Mouse (Mus musculus) heart, postnatal 0 days (tissue): ENCODE measurements around the gene Dram1. TPM values are rescaled to one million over a fixed set of nuclear protein-coding genes. Genes with fewer than 3 reads are reported as not detected.
A peak's percentile ranks its signal among the peaks of the same experiment; 100 is the strongest.

Source experiments
- ATAC-seq: fragments of 200-750 bp; cut with Nextera tagmentation; 2 replicates; pipeline ENCODE4 v1.8.0; 2017; ENCODE audit warnings: low read depth, moderate number of reproducible peaks, moderate library complexity; ENCODE audit not compliant: insufficient read depth
- DNase-seq: peaks from one replicate; pipeline ENCODE4 v3.0.0-alpha.2; 2016; ENCODE audit warnings: low spot score
- H3K27ac ChIP-seq: fragments of 300-500 bp; sonication (generic); 2 replicates; pipeline ENCODE4 v1.5.1; 2014; ENCODE audit warnings: low read depth, mild to moderate bottlenecking
- H3K27me3 ChIP-seq: fragments of 300-500 bp; sonication (generic); 2 replicates; pipeline ENCODE4 v1.6.1; 2014; ENCODE audit warnings: low read length, mixed read lengths; ENCODE audit not compliant: control insufficient read depth, insufficient read depth
- H3K36me3 ChIP-seq: fragments of 300-500 bp; sonication (generic); replicated peaks from 2 replicates; pipeline ENCODE4 v1.6.1; 2014; ENCODE audit warnings: low read length, mixed read lengths; ENCODE audit not compliant: control insufficient read depth, insufficient read depth
- H3K4me1 ChIP-seq: fragments of 300-500 bp; sonication (generic); 2 replicates; pipeline ENCODE4 v1.6.1; 2014; ENCODE audit warnings: antibody characterized with exemption; ENCODE audit not compliant: control insufficient read depth, insufficient read depth
- H3K4me2 ChIP-seq: fragments of 300-500 bp; sonication (generic); 2 replicates; pipeline ENCODE4 v1.6.1; 2014; ENCODE audit warnings: low read depth, mild to moderate bottlenecking, low read length, moderate library complexity
- H3K4me3 ChIP-seq: fragments of 300-500 bp; sonication (generic); 2 replicates; pipeline ENCODE4 v1.5.1; 2014; ENCODE audit warnings: low read depth, low read length
- H3K9ac ChIP-seq: fragments of 300-500 bp; sonication (generic); replicated peaks from 2 replicates; pipeline ENCODE4 v1.6.1; 2014; ENCODE audit warnings: low read depth, low read length, mixed read lengths
- H3K9me3 ChIP-seq: fragments of 300-500 bp; sonication (generic); replicated peaks from 2 replicates; pipeline ENCODE4 v1.6.1; 2016; ENCODE audit warnings: low read length; ENCODE audit not compliant: control insufficient read depth
- CTCF ChIP-seq: IDR thresholded peaks from 2 replicates; pipeline ENCODE4 v1.5.1; 2016; ENCODE audit warnings: antibody characterized with exemption, control low read depth, low read depth
- EP300 ChIP-seq: IDR thresholded peaks from 2 replicates; pipeline ENCODE4 v1.6.1; 2016; ENCODE audit warnings: antibody characterized with exemption, low read depth
- WGBS: fragments of 180-500 bp; shearing (Covaris S2); extraction: QIAGEN DNeasy Blood & Tissue Kit; methylation state at CpG from one replicate; pipeline ENCODE4 v1.1.7; 2014; 5-methylcytosine and 5-hydroxymethylcytosine counted together
- polyA plus RNA-seq: library from polyadenylated mRNA; unstranded; fragments of >200 nt; fragmentation: Nextera tagmentation; extraction: Ambion mirVana; gene quantifications from 2 replicates; pipeline ENCODE4 v1.2.1, GENCODE M21; 2015
- total RNA-seq: library from RNA; depleted of rRNA; stranded (reverse); fragments of >200 nt; gene quantifications from 2 replicates; pipeline ENCODE4 v1.2.3, GENCODE M21; 2014; ENCODE audit warnings: low replicate concordance

The Dram1 gene
- total and polyA plus RNA-seq, 2 experiments from 2014 or later = 1.5 to 1.8 TPM

DNA sequence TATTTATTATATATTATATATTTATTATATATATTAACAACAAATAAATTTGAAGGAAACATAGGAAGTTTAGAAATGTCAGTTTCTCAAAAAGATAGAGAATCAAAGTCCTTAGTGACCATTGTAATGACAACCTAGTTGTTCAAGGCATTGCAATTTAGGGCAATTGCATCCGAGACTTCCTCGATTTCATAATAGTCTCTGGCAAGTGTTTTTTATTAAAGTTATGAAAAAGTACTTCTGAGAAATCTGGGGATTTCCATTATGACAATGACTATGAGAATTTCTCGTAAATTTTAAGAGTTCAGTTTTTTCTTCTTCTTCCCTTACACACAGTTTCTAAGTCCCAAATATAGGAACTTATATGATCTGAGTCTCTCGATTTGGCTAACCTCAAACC, 6.4 kb downstream of the Dram1 start:
- Histone ChIP-seq H3K9ac (no peak overlapping the region), H3K4me1 (no peaks in the 10 kb centered on the region), H3K4me3 (no peak overlapping the region), H3K9me3 (no peaks in the 10 kb centered on the region), H3K27ac (no peak overlapping the region), H3K36me3 (no peaks in the 10 kb centered on the region), H3K27me3 (no peaks in the 10 kb centered on the region), H3K4me2 (no peak overlapping the region)
- TF ChIP-seq EP300 (no peak), CTCF (no peak)
- ATAC-seq (no peak), DNase-seq (no peak)
- WGBS = 86% methylated on average over 4 of the region's 4 CpGs

DNA sequence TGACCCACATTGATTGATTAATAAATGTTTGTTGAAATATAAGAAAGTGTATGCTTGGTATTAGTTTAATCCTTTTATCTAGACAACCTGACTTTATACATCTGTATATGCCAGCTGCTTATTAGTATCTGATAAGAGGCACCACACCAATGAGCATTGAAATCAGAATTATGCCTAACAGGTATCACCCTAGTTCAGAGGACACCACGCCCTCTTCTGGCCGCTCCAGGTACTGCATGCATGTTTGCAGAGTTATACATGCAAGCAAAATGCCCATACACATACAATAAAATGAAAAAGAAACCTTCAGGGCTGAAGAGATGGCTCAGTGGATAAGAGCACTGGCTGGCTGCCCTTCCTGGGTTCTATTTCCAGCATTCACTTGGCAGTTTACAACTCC, 7.1 kb downstream of the Dram1 start:
- WGBS = 7% methylated on average over 2 of the region's 2 CpGs
- H3K9ac ChIP-seq = no peak overlapping the region
- no peak overlapping the region for H3K4me2 ChIP-seq
- H3K27me3 ChIP-seq = no peaks in the 10 kb centered on the region
- no peaks in the 10 kb centered on the region for H3K36me3 ChIP-seq
- ATAC-seq (no peak), DNase-seq (no peak)
- H3K27ac ChIP-seq = no peak overlapping the region
- no peaks in the 10 kb centered on the region for H3K4me1 ChIP-seq
- TF ChIP-seq CTCF (peak; percentile 40), EP300 (no peak)
- no peaks in the 10 kb centered on the region for H3K9me3 ChIP-seq
- no peak overlapping the region for H3K4me3 ChIP-seq

DNA sequence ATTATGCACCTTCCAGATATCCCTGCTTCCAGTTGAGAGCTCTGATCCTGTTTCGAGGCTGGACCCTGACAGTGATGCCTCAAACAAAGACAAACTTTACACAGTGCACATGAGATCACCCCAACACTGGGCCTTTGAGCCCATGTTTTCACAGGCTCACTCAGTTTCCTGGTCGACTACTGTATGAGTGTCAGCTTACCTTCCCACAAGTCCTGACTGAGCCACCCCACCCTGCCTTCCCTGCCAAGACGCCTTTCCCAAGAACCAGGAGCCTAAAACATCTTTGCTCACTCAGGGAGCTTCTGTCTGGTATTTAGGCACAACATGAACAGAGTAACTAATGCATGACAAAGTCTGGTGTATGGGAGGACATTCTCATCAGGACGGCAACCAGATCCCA, 9.6 kb downstream of the Dram1 start:
- DNase-seq (no peak), ATAC-seq (no peak)
- no peak overlapping the region for H3K4me2 ChIP-seq
- H3K27me3 ChIP-seq = no peaks in the 10 kb centered on the region
- WGBS = 51% methylated on average over 4 of the region's 4 CpGs
- no peak overlapping the region for H3K9ac ChIP-seq
- no peaks in the 10 kb centered on the region for H3K36me3 ChIP-seq
- no peak overlapping the region for H3K27ac ChIP-seq
- H3K4me1 ChIP-seq = no peaks in the 10 kb centered on the region
- no peak overlapping the region for H3K4me3 ChIP-seq
- no peaks in the 10 kb centered on the region for H3K9me3 ChIP-seq
- TF ChIP-seq EP300 = no peak
- TF ChIP-seq CTCF = no peak

DNA sequence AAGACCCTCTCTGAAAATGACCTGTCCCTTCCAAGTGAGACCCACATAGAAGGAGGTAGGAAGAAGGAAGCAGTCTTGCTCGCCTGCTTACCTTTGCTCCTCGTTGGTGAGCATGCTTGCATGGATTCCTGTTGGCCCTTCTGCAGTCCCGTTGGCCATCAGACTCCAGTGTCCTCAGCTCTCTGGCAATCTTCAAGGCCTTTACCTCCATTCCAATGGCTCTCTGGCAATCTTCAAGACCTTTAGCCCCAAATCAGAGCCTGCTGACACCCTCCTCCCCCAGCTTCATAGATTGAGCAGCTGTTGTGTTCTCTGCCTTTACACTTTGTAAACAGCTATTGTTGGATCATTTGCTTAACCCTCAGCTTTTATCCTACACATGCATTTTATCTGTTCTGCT, 14.7 kb downstream of the Dram1 start:
- Histone ChIP-seq H3K4me2 (no peak overlapping the region), H3K4me1 (no peaks in the 10 kb centered on the region), H3K9ac (no peak overlapping the region), H3K9me3 (no peaks in the 10 kb centered on the region), H3K4me3 (no peak overlapping the region), H3K27ac (no peak overlapping the region), H3K36me3 (no peaks in the 10 kb centered on the region), H3K27me3 (no peaks in the 10 kb centered on the region)
- no peak for DNase-seq
- WGBS = 78% methylated on average over 3 of the region's 3 CpGs
- no peak for ATAC-seq
- TF ChIP-seq EP300 = no peak
- no peak for TF ChIP-seq CTCF

DNA sequence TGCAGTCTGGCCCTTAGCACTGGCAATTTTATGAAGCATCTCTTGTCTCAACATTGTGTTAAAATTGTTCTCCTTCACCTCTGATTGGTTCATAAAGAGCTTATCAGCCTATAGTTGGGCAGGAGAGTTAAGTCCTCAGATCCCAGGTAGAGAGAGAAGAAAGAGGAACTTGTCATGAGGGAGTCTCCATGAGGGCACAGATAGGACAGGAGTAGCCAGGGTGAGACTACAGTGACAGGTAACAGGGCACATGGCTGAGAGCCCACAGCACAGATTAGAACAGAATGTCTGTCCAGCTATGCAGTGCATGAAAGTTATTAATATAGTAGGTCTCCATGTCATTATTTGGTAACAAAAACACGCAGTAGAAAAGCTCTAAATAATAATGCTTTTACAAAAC, 16.7 kb downstream of the Dram1 start:
- H3K9me3 ChIP-seq = no peaks in the 10 kb centered on the region
- peak; percentile 53; the same call in 1 of the 2 replicates for ATAC-seq
- TF ChIP-seq EP300 = no peak
- TF ChIP-seq CTCF = no peak
- WGBS = 48% methylated on average over 1 of the region's 1 CpGs
- no peaks in the 10 kb centered on the region for H3K4me1 ChIP-seq
- DNase-seq = no peak
- H3K4me2 ChIP-seq = no peak overlapping the region
- no peaks in the 10 kb centered on the region for H3K36me3 ChIP-seq
- no peak overlapping the region for H3K9ac ChIP-seq
- H3K27me3 ChIP-seq = no peaks in the 10 kb centered on the region
- no peak overlapping the region for H3K4me3 ChIP-seq
- no peak overlapping the region for H3K27ac ChIP-seq

DNA sequence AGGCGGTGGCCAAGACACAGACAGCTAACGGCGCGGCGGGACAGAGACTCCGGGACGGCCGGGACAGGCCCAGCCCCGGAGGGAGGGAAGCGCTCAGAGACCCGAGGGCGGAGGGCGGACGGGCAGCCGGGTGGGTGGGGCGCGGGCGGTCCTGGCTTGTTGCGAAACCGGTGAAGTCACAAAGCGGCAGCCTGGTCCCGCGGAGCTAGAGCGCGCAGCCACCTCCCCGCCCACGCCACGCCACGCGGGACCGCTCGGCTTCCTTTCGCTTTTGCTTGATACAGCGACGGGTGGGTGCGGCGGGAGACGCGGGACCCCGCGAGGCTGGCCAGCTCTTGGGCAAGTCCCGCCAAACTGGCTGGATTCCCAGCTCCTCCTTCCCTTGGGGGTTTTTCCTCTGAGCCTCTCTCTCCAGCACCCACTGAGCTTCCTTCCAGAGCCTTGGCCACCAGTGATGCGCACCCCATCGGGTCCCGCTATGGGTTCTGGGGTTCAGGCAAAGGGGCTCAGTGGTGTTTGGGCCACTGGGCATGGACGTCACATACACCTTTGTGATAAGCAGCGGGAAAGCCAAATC, 21.8 kb downstream of the Dram1 start:
- Histone ChIP-seq H3K4me3 (peak overlapping the region; percentile 70), H3K9me3 (no peaks in the 10 kb centered on the region), H3K27ac (0 out of 2 replicates have a peak overlapping the region, but pooled peaks have one; percentile 43), H3K9ac (peak overlapping the region; percentile 61), H3K27me3 (no peaks in the 10 kb centered on the region), H3K4me2 (peak overlapping the region; percentile 73), H3K36me3 (no peaks in the 10 kb centered on the region), H3K4me1 (no peaks in the 10 kb centered on the region)
- TF ChIP-seq CTCF (no peak), EP300 (no peak)
- 2% methylated on average over 47 of the region's 47 CpGs for WGBS
- ATAC-seq (peak; percentile 84), DNase-seq (peak; percentile 62)
